Mouse (Mus musculus): ENCODE data around the gene Phxr2. TPM values are rescaled to one million over a fixed set of nuclear protein-coding genes. Genes with fewer than 3 reads are reported as not detected.
A peak's percentile ranks its signal among the peaks of the same experiment; 100 is the strongest.

Gene Phxr2
- total RNA-seq, 2 experiments from 2014 or later: not detected

- DNase-seq (ENCODE audit: low spot score in 2 of 2): no peak
Observed at GRCm38 (mm10) chr10:99132595-99133272, 6.6 kb upstream of the Phxr2 start.

GRCm38 (mm10) chr10:99132189-99132588, 6.1 kb upstream of the Phxr2 start:
- no peak for DNase-seq (ENCODE audit: low spot score in 2 of 2)

DNA sequence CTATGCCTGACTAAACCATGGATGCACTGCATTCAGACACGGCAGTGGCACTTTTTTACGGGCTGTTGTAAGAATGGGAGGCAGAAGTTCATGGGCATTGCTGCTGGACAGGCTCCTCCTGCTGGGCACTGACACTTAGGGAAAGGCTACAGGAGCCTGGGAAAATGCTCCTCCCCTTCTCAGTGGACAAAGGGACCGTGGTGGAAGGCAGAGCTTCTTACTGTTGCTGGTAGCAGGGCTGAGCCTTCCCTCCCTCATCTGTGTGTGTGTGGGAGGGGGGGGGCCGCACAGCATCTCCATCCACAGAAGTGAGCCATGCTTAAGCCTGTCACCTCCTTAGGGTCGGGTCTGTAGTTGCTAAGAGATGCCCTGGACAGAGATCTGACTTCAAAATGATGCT, 5.2 kb upstream of the Phxr2 start:
- DNase-seq (ENCODE audit: low spot score in 2 of 2): no peak

DNA sequence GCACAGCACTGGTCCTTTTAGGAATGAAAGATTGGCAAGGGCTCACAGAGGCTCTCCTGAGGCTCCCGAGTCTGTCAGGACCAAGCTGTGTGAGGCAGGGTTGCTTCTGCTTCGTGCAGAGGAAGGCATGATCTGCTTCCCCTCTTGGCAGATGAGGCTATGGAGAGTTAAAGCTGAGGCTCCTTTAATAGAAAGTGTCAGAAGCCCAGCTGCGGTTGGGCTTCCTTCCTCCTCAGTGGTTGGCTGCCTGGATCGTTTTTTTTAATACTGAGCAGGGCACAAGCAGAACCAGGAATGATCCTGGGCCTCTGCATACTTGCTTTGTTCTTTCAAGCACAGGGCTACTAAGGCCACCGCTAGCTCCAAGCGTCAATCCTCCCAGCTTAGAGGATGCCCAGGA, 4.5 kb upstream of the Phxr2 start:
- no peak for DNase-seq (ENCODE audit: low spot score in 2 of 2)

- no peak for DNase-seq (ENCODE audit: low spot score in 2 of 2)
Observed at GRCm38 (mm10) chr10:99127691-99128261, 1.7 kb upstream of the Phxr2 start.

DNA sequence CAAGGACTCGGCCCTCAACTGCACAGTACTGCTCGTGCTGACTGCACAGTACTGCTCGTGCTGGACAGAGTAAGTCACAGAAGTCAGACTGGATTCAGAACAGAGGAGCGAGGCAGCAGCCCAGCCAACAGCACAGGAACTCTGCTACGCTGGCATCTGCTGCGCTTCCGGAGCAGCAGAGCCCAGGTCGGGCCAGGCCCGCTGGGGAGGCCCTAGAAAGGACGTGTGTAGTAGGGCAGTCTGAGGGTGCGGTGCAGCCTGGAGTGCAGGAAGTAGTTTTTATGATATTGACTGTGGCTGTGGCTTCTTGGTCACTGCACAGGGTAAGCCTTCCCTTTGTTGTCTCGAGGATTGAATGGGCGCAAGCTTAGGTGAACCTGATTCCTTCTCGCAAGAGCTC, 829 bp upstream of the Phxr2 start:
- no peak for DNase-seq (ENCODE audit: low spot score in 2 of 2)

- no peak for DNase-seq (ENCODE audit: low spot score in 2 of 2)
Observed at GRCm38 (mm10) chr10:99119471-99119870, 6.7 kb downstream of the Phxr2 start.

DNA sequence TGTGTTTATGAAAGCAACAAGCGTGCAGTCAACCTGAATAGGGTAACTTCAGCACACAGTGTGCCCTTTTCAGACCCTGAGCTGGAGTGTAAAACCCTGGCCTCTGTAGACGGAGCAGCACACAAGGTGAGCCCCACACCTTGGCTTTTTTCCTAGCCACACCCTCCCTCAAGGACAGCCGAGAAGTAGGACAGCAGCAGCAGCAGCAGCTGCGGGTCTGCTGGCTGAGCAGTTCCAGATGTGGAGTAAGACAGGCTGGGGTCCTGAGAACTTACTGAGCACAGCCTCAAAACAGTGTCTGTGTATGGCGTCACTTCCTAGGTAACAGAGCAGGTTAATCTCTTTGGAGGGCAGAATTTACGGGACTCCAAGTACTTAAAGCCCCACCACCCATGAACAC, 7.4 kb downstream of the Phxr2 start:
- no peak for DNase-seq (ENCODE audit: low spot score in 2 of 2)

- DNase-seq (ENCODE audit: low spot score in 2 of 2): no peak
Observed at GRCm38 (mm10) chr10:99117876-99118275, 8.2 kb downstream of the Phxr2 start.

DNA sequence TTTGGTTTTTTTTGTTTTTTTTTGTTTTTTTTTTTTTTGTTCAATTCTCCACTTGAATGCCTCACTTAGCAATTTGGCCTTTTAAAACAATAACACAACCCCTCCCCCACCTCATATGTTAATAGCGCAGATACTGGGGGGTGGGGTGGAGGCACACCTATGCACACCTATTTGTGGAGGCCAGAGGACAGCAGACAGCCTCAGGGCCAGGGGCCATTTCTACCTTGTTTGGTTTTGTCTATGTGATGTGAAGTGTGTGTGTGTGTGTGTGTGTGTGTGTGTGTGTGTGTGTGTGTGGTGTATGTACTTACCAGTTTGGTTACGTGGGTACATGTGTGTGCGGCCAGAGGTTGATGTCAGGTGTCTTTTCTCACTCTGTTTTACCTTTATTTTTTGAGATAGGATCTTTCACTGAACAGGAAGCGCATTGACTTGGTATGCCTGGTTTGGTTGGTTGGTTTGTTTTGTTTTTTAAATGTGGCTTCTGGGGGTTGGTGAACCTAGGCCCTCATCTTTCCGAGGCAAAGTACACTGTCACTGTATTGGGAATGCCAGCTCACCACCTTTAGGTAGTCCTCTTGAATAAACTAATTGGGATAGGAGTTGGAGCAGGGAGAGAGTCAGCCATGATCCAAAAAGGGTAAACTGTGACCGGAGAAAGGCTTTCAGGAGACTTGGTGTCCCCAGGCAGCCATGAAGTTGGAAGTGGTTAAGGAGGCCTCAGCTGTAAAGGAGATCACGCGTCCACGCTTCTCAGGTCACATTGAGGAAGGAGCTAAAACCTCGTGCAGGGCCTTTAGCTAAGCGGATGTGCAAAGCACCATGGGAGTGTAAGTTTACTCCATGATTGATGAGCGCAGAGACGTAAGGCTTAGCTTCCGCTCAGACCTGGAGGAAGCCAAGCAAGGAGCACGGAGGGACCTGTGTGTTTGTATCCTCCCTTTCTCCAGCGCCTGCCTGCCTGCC, 9.2 kb downstream of the Phxr2 start:
- DNase-seq (ENCODE audit: low spot score in 2 of 2): no peak

DNA sequence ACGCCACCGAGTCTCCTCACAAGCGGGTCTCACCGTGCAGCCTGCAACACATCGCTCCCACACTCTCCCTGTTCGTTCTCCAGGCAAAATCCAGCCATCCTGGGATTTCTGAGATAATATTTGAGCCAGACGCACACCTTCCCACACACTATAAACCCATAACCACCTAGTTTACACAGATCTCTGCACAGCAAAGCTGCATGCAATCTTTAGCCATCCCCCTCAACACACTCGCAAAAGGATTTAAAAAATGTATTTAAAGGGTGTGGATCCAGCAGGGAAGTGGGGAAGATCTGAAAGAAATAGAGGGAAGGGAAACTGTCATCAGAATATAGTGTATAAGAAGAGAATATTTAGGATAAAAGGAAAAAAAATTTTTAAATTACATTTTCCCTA, 9.9 kb downstream of the Phxr2 start:
- no peak for DNase-seq (ENCODE audit: low spot score in 2 of 2)

DNA sequence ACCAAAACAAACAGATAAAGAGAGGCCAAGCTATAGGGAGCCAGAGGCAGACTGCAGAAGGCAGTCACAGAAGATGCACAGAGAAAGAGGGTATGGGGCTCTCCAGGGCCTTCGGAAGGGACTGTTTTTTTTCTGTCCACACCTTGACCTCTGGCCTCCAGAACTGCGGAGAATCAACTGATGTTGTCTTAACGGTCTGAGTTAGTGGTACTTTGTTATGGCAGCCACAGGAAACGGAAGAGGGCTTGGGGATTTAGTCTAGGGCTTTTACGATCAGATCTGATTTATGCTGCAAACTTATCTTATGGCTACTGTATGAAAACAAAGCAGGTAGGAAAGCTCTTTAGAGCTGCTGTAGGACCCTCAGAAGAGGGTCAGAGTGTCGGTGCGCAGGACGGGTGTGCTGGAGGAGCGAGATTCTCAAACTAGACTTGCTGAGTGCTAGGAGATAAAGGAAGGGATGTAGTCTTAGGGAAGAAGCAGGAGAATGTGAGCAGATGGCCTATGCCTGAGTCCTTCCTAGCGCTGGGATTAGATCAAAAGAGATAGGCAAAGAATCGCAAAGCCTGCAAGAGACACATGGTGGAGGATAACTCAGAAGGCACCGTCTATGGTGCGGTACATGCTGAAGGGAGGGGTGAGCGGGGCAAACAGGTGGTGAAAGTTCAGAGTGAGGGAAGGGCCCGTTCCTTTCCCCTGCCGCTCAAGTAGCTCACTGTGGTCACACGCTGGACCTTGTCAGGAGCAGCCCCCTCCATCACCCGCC, 10.5 kb downstream of the Phxr2 start:
- no peak for DNase-seq (ENCODE audit: low spot score in 2 of 2)

GRCm38 (mm10) chr10:99114295-99114694, 11.8 kb downstream of the Phxr2 start:
- DNase-seq (ENCODE audit: low spot score in 2 of 2): no peak

DNA sequence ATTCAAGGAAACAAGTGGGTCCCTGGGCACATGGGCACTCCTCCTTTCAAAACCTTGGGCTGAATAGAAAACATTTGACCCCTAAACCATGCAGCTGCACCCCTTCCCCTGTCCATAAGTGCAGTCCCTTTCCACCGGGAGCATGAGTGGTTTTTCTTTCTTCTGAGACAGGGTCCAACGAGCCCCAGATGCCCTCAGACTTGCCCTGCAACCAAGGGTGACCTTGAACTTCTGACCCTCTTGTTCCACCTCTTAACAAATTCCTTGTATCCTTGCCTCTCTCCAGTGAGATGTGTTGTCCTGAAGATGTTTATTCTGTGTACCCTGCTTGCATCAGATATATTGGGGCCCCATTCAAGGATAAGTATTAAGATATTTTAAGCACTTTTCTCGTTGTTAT, 12.6 kb downstream of the Phxr2 start:
- DNase-seq (ENCODE audit: low spot score in 2 of 2): no peak

- no peak for DNase-seq (ENCODE audit: low spot score in 2 of 2)
Observed at GRCm38 (mm10) chr10:99108431-99108982, 17.6 kb downstream of the Phxr2 start.

- DNase-seq (ENCODE audit: low spot score in 2 of 2): peak; percentile 70 to 78
Observed at GRCm38 (mm10) chr10:99107964-99108363, 18.2 kb downstream of the Phxr2 start, which contains the start of gene Galnt4. TSS of gene Galnt4 (plus strand) at chr10:99108159.

GRCm38 (mm10) chr10:99106703-99107631, 19.2 kb downstream of the Phxr2 start, which contains the start of gene Poc1b:
TSS of gene Poc1b (plus strand) at chr10:99107036.
- peak; percentile 82 for DNase-seq (ENCODE audit: low spot score in 2 of 2)

DNA sequence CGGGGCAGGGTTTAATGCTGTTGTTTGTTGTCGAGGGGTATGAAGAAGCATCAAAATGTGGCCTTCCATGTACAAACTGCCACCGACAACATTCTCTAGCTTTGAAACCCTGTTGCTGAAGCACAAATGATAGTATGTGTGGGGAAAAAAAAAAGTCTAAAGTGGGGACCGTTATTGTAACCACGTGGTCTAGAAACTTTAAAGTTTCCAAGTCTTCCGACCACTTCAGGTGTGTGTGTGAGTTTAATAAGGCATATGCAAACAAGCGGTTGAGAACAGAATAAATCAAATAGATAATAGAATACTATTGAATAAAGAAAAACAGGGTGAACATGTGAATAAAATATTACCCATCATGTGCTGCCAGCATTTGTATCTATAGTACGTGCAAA, 19.8 kb downstream of the Phxr2 start:
- no peak for DNase-seq (ENCODE audit: low spot score in 2 of 2)

DNA sequence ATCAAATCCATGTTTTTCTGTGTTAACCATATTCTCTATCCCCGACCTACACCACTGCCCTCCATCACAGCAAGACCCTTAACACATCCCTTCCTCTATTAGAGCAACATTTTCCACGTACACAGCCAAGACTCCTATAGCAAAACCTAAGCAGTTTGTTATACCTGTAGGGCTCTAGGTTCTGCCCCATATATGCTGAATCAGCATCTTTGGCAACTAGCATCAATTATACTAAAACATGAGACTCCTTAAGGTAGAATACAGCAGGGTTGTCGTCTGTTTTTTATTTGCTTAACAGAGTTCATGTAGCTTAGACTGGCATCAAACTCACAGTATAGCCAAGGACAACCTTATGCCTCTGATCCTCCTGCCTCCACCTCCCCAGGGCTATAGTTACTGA, 20.6 kb downstream of the Phxr2 start:
- no peak for DNase-seq (ENCODE audit: low spot score in 2 of 2)

DNA sequence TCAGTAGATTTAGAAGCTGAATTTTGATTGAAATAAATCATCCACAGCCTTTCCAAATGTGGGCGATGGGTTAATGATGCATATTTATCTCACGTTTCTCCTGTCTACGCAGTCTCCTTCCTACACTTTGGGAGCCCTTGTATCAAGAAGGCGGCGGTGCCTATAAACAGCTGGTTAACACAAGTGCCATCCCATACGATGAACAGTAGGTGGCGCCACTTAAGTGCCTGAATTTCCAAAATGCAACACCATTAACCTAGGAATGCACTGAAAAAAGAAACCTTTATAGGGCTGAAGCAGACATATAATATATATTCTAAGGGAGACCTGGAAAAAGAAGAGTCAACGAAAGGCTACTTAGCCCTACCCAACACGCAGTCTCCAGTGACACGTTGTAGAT, 28.8 kb downstream of the Phxr2 start:
- peak; percentile 30 to 46 for DNase-seq (ENCODE audit: low spot score in 2 of 2)

All from adrenal gland, adult 18-20 months (tissue).